In the genomic region with DNA sequence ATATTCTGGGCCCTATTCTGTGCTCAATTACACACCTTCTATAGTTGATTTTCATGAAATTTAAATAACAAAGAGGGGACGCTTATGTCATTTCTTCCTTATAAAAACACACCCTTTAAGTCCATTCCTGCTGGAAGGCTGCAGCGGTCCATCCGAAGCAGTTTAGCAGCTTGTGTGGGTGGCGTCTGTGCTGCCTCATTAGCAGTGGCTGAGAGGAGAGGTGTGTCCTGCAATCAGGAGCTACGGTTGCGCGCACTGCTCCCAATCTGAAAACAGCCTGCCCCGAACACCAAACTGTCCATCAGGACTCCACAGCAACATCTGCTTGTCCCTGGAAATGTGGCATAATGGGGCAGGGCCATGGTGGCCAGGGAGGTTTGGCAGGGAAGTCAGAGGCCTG, we compare ENCODE assay signal across 35 mouse cellular contexts. TPM values are rescaled to one million over a fixed set of nuclear protein-coding genes. Genes with fewer than 3 reads are reported as not detected.
DNase-seq lines count a peak whose midpoint lies in the region; ATAC-seq and TF ChIP-seq lines count a peak whose summit lies in the region.
"Had no signal": no experiment of that assay in that cellular context is flagged by ENCODE, and none has a peak within 500 bp of the region (broad histone marks: within the 10 kb centered on the region; RNA-seq: fewer than 3 reads in every experiment).

No protein-coding gene starts in this region.

- intact Hi-C loops in left cerebral cortex, postnatal 36 days (cut with DNase I) = no loop called here

- TF ChIP-seq CTCF in hindbrain, postnatal 0 days (IDR thresholded peaks at IDR 0.05; ENCODE audit: low read depth) = no peak

- no peak overlapping the region for H3K4me2 ChIP-seq in hindbrain, embryonic 12.5 days (replicated peaks)
- H3K4me2 ChIP-seq in hindbrain, postnatal 0 days (ENCODE audit: low read depth, low read length) = no peak overlapping the region
- H3K4me2 ChIP-seq in neural tube, embryonic 11.5 days (ENCODE audit: low read depth) = no peak overlapping the region
- H3K4me2 ChIP-seq in forebrain, embryonic 12.5 days = no peak overlapping the region
- H3K4me2 ChIP-seq: heart, embryonic 15.5 days; limb, embryonic 15.5 days; liver, embryonic 13.5 days had no signal

- ATAC-seq in hindbrain, embryonic 12.5 days (ENCODE audit: low FRiP score) = peak; percentile 50; the same call in 1 of the 2 replicates
- no peak for ATAC-seq in hindbrain, postnatal 0 days
- no peak for ATAC-seq in neural tube, embryonic 11.5 days (ENCODE audit: insufficient read depth, low FRiP score, low TSS enrichment)
- peak; percentile 73 for ATAC-seq in forebrain, embryonic 12.5 days (ENCODE audit: low FRiP score)
- ATAC-seq: intestine, embryonic 16.5 days; lung, postnatal 0 days had no signal

- H3K4me3 ChIP-seq in hindbrain, embryonic 12.5 days = no peak overlapping the region
- no peak overlapping the region for H3K4me3 ChIP-seq in hindbrain, postnatal 0 days (ENCODE audit: low read length)
- H3K4me3 ChIP-seq in neural tube, embryonic 11.5 days (ENCODE audit: low read depth, low read length) = no peak overlapping the region
- no peak overlapping the region for H3K4me3 ChIP-seq in forebrain, embryonic 12.5 days (replicated peaks)
- H3K4me3 ChIP-seq: erythroblast, embryonic 14.5 days; heart, embryonic 10.5 days; heart, embryonic 15.5 days; limb, embryonic 10.5 days; limb, embryonic 15.5 days; liver, embryonic 13.5 days; myocyte had no signal

- no peak for DNase-seq in hindbrain, postnatal 0 days (ENCODE audit: low spot score)
- peak; percentile 32 for DNase-seq in neural tube, embryonic 11.5 days (ENCODE audit: low spot score)
- DNase-seq in neural tube, embryonic 10.5 days (ENCODE audit: extremely low spot score, low spot score) = no peak
- no peak for DNase-seq in lung, postnatal 25 days (ENCODE audit: low spot score)
- no peak for DNase-seq in left cerebral cortex, postnatal 36 days (ENCODE audit: low spot score in 2 of 2)
- DNase-seq: adrenal gland, postnatal 10 days; B cell, adult 2 months; cerebellum, adult 11 months; cerebellum, adult 9-11 months; gastrocnemius, postnatal 25 days; heart, adult 11 months; kidney, adult 8-10 months; kidney, postnatal 4 days; liver, embryonic 13.5 days; lung, adult 18-20 months; right cerebral cortex, postnatal 14 days; thymus, postnatal 4 days had no signal

- H3K27me3 ChIP-seq in hindbrain, embryonic 12.5 days = peaks cover 54% of the 10 kb centered on the region
- H3K27me3 ChIP-seq in hindbrain, postnatal 0 days (ENCODE audit: insufficient read depth, low read length) = no peaks in the 10 kb centered on the region
- peaks cover 18% of the 10 kb centered on the region for H3K27me3 ChIP-seq in neural tube, embryonic 11.5 days (ENCODE audit: control insufficient read depth, insufficient read depth, low read length)
- peaks cover 53% of the 10 kb centered on the region for H3K27me3 ChIP-seq in forebrain, embryonic 12.5 days

- H3K27ac ChIP-seq in hindbrain, embryonic 12.5 days = no peak overlapping the region
- H3K27ac ChIP-seq in hindbrain, postnatal 0 days = no peak overlapping the region
- no peak overlapping the region for H3K27ac ChIP-seq in neural tube, embryonic 11.5 days (ENCODE audit: low read depth, low read length)
- H3K27ac ChIP-seq in forebrain, embryonic 12.5 days = peak overlapping the region; percentile 83
- H3K27ac ChIP-seq: heart, embryonic 10.5 days; heart, embryonic 15.5 days; kidney, postnatal 0 days; limb, embryonic 10.5 days; limb, embryonic 15.5 days; liver, embryonic 13.5 days; macrophage had no signal

- H3K9ac ChIP-seq in hindbrain, embryonic 12.5 days = no peak overlapping the region
- H3K9ac ChIP-seq in hindbrain, postnatal 0 days (replicated peaks; ENCODE audit: low read length) = no peak overlapping the region
- no peak overlapping the region for H3K9ac ChIP-seq in neural tube, embryonic 11.5 days (ENCODE audit: low read length)
- H3K9ac ChIP-seq in forebrain, embryonic 12.5 days = no peak overlapping the region
- H3K9ac ChIP-seq: heart, embryonic 15.5 days; limb, embryonic 15.5 days; liver, embryonic 13.5 days had no signal

- H3K36me3 ChIP-seq in hindbrain, embryonic 12.5 days = no peaks in the 10 kb centered on the region
- no peaks in the 10 kb centered on the region for H3K36me3 ChIP-seq in hindbrain, postnatal 0 days (ENCODE audit: insufficient read depth, low read length)
- H3K36me3 ChIP-seq in neural tube, embryonic 11.5 days (ENCODE audit: control insufficient read depth, insufficient read depth, low read length) = no peaks in the 10 kb centered on the region
- no peaks in the 10 kb centered on the region for H3K36me3 ChIP-seq in forebrain, embryonic 12.5 days (replicated peaks)
- H3K36me3 ChIP-seq: heart, embryonic 10.5 days; heart, embryonic 15.5 days; limb, embryonic 10.5 days; limb, embryonic 15.5 days; liver, embryonic 13.5 days had no signal

- peaks cover 10% of the 10 kb centered on the region for H3K4me1 ChIP-seq in hindbrain, embryonic 12.5 days
- H3K4me1 ChIP-seq in hindbrain, postnatal 0 days (ENCODE audit: insufficient read depth, low read length) = no peaks in the 10 kb centered on the region
- H3K4me1 ChIP-seq in neural tube, embryonic 11.5 days (ENCODE audit: control insufficient read depth, insufficient read depth, low read length) = peaks cover 4% of the 10 kb centered on the region; the same call in 1 of the 2 replicates
- peaks cover 35% of the 10 kb centered on the region for H3K4me1 ChIP-seq in forebrain, embryonic 12.5 days
- H3K4me1 ChIP-seq: heart, embryonic 10.5 days; heart, embryonic 15.5 days had no signal

- 42% methylated on average over 8 of the region's 8 CpGs for WGBS in hindbrain, embryonic 12.5 days
- WGBS in hindbrain, postnatal 0 days = 55% methylated on average over 8 of the region's 8 CpGs
- WGBS in neural tube, embryonic 11.5 days = 43% methylated on average over 8 of the region's 8 CpGs
- 26% methylated on average over 8 of the region's 8 CpGs for WGBS in forebrain, embryonic 12.5 days

- no peaks in the 10 kb centered on the region for H3K9me3 ChIP-seq in hindbrain, embryonic 12.5 days (replicated peaks)
- H3K9me3 ChIP-seq in hindbrain, postnatal 0 days (ENCODE audit: low read length) = no peaks in the 10 kb centered on the region
- H3K9me3 ChIP-seq in neural tube, embryonic 11.5 days (ENCODE audit: control insufficient read depth, low read length) = no peaks in the 10 kb centered on the region
- no peaks in the 10 kb centered on the region for H3K9me3 ChIP-seq in forebrain, embryonic 12.5 days
- H3K9me3 ChIP-seq: heart, embryonic 10.5 days; heart, embryonic 15.5 days; limb, embryonic 10.5 days; limb, embryonic 15.5 days; liver, embryonic 13.5 days had no signal

RNA-seq across cellular contexts. Expression of gene Tifab, which starts 20.8 kb away (rescaled TPM):
- polyA plus RNA-seq in hindbrain, embryonic 12.5 days (2016; fragmentation: Nextera tagmentation; extraction: Ambion mirVana) = 1.5 and 1.6 TPM in 2 replicates
- 0.31 TPM in 1 of 2 replicates, not detected in the other for total RNA-seq in hindbrain, postnatal 0 days (2014; rRNA removed)
- 0.54 and 0.75 TPM in 2 replicates for polyA plus RNA-seq in hindbrain, postnatal 0 days (2015; fragmentation: Nextera tagmentation; extraction: Ambion mirVana)
- polyA plus RNA-seq in neural tube, embryonic 11.5 days (2014; fragmentation: Nextera tagmentation; extraction: Ambion mirVana) = 0.26 and 0.44 TPM in 2 replicates
- 0.64 and 0.77 TPM in 2 replicates for polyA plus RNA-seq in forebrain, embryonic 12.5 days (2016; fragmentation: Nextera tagmentation; extraction: Ambion mirVana)
- 1 to 10 TPM; 1.8 to 2.3 TPM for total RNA-seq in left cerebral cortex, postnatal 36 days (2021)
- polyA plus RNA-seq: myocyte had no signal

RNA-seq across cellular contexts. Expression of gene Neurog1, which starts 52.5 kb away (rescaled TPM):
- 18.2 and 21.7 TPM in 2 replicates for polyA plus RNA-seq in hindbrain, embryonic 12.5 days (2016; fragmentation: Nextera tagmentation; extraction: Ambion mirVana)
- 0.14 and 0.42 TPM in 2 replicates for total RNA-seq in hindbrain, postnatal 0 days (2014; rRNA removed)
- polyA plus RNA-seq in hindbrain, postnatal 0 days (2015; fragmentation: Nextera tagmentation; extraction: Ambion mirVana) = 0.10 and 0.30 TPM in 2 replicates
- polyA plus RNA-seq in neural tube, embryonic 11.5 days (2014; fragmentation: Nextera tagmentation; extraction: Ambion mirVana) = 37.3 and 44.0 TPM in 2 replicates
- 16.2 and 19.5 TPM in 2 replicates for polyA plus RNA-seq in forebrain, embryonic 12.5 days (2016; fragmentation: Nextera tagmentation; extraction: Ambion mirVana)
- total RNA-seq in left cerebral cortex, postnatal 36 days (2021) = not detected
- total RNA-seq: adrenal gland, postnatal 10 days; CH12.LX; gastrocnemius, postnatal 25 days; heart, postnatal 25 days; megakaryocyte-erythroid progenitor cell, adult 5-6 weeks had no signal
- polyA plus RNA-seq: erythroblast, embryonic 14.5 days; heart, embryonic 15.5 days; intestine, embryonic 16.5 days; kidney, postnatal 0 days; limb, embryonic 10.5 days; limb, embryonic 15.5 days; liver, embryonic 13.5 days; lung, postnatal 0 days; macrophage; myocyte; small intestine, adult 2 months; stomach, embryonic 14.5 days; thymus, postnatal 0 days had no signal

Comparison
In these comparisons a context has a peak if more than half of its experiments do, and no peak if none do; other contexts are left out.
1. ATAC-seq: peak in hindbrain, embryonic 12.5 days (single experiment) and forebrain, embryonic 12.5 days (single experiment); none in hindbrain, postnatal 0 days (single experiment) and neural tube, embryonic 11.5 days (single experiment).
2. RNA of gene Neurog1, which starts 52.5 kb away (polyA plus RNA-seq): 37.3 to 44.0 TPM in neural tube, embryonic 11.5 days, 16.2 to 19.5 TPM in forebrain, embryonic 12.5 days and 18.2 to 21.7 TPM in hindbrain, embryonic 12.5 days; 0.10 to 0.30 TPM in hindbrain, postnatal 0 days; every median in the first group is over 10 times any median in the second.